Comparison of ENCODE assay signal across 8 mouse cellular contexts in the genomic region with DNA sequence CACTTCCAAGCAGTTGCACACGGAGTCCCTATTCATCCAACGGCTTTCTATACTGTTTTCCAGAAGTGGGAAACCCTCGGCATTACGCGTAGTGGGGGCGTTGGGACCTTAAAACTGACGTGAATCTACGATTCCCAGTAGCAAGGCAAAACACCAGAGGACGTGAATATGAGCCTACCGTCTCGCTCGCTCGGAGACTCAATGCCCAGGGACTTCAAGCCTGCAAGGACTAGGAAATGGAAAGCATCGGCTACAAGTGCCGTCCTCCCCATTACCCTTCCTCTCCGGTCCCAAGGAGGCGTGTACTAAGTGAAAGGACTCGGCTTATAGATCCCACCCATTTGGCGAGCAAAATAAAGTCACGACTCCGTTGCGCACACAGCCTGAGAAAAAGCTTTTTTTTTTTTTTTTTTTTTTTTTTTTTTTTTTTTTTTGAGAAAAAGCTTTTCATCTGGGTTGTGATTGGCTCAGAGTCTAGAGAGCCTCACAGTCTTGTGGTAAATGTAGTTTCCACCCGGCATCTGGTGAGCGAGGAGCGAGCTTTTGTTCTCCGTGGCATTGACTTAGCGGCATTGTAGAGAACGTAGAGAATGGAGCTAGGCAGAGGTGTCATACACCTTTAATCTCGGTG. TPM values are rescaled to one million over a fixed set of nuclear protein-coding genes. Genes with fewer than 3 reads are reported as not detected.
DNase-seq lines count a peak whose midpoint lies in the region; ATAC-seq lines count a peak whose summit lies in the region.

No protein-coding gene starts in this region.

- H3K4me2 ChIP-seq in forebrain, embryonic 16.5 days (ENCODE audit: low read length): peak overlapping the region; percentile 61

- no peaks in the 10 kb centered on the region for H3K9me3 ChIP-seq in forebrain, embryonic 16.5 days (ENCODE audit: control insufficient read depth, low read length)
- no peaks in the 10 kb centered on the region for H3K9me3 ChIP-seq in hindbrain, embryonic 10.5 days

- H3K4me3 ChIP-seq in forebrain, embryonic 16.5 days (replicated peaks; ENCODE audit: low read length): peak overlapping the region; percentile 57
- peak overlapping the region; percentile 58 for H3K4me3 ChIP-seq in hindbrain, embryonic 10.5 days

- ATAC-seq in forebrain, embryonic 16.5 days: peak; percentile 85

- peaks cover 15% of the 10 kb centered on the region for H3K4me1 ChIP-seq in forebrain, embryonic 16.5 days (replicated peaks; ENCODE audit: control insufficient read depth, insufficient read depth, low read length)
- H3K4me1 ChIP-seq in hindbrain, embryonic 10.5 days (replicated peaks): peaks cover 22% of the 10 kb centered on the region

- H3K27me3 ChIP-seq in forebrain, embryonic 16.5 days (replicated peaks; ENCODE audit: control insufficient read depth, insufficient read depth, low read length): no peaks in the 10 kb centered on the region
- no peaks in the 10 kb centered on the region for H3K27me3 ChIP-seq in hindbrain, embryonic 10.5 days (ENCODE audit: insufficient read depth, poor library complexity, severe bottlenecking)

- H3K9ac ChIP-seq in forebrain, embryonic 16.5 days (replicated peaks; ENCODE audit: low read depth, low read length): peak overlapping the region; percentile 69

- H3K36me3 ChIP-seq in forebrain, embryonic 16.5 days (ENCODE audit: control insufficient read depth, insufficient read depth): no peaks in the 10 kb centered on the region
- no peaks in the 10 kb centered on the region for H3K36me3 ChIP-seq in hindbrain, embryonic 10.5 days

- 1% methylated on average over 29 of the region's 29 CpGs for WGBS in forebrain, embryonic 16.5 days
- 5% methylated on average over 29 of the region's 29 CpGs for WGBS in hindbrain, embryonic 10.5 days

- DNase-seq in MEL-GATA-1-ER (ENCODE audit: extremely low read depth, low read depth): peak; percentile 85
- peak; percentile 59 for DNase-seq in c-Kit-positive CD71-positive TER-119-positive erythroid progenitor cells, embryonic 14.5 days (ENCODE audit: low spot score)
- DNase-seq in hindbrain, embryonic 10.5 days (ENCODE audit: low spot score): peak; percentile 76
- DNase-seq in layer of hippocampus, postnatal 10 days (ENCODE audit: low spot score in 2 of 2): peak; percentile 46 to 52
- DNase-seq in lung, postnatal 14 days: peak; percentile 52
- peak; percentile 68 for DNase-seq in retina, embryonic 14.5 days (ENCODE audit: low spot score)
- DNase-seq in thymus, postnatal 36 days: peak; percentile 69 to 79

- peak overlapping the region; percentile 92 for H3K27ac ChIP-seq in forebrain, embryonic 16.5 days (ENCODE audit: low read length)
- H3K27ac ChIP-seq in hindbrain, embryonic 10.5 days: peak overlapping the region; percentile 89

RNA-seq across cellular contexts. Expression of a gene that starts 4.0 kb away (rescaled TPM):
- 16.8 and 17.4 TPM in 2 replicates for polyA plus RNA-seq in forebrain, embryonic 16.5 days (2015; fragmentation: Nextera tagmentation; extraction: Ambion mirVana)
- 11.8 and 12.7 TPM in 2 replicates for polyA plus RNA-seq in hindbrain, embryonic 10.5 days (2016; fragmentation: Nextera tagmentation; extraction: Ambion mirVana)
- total RNA-seq in layer of hippocampus, postnatal 10 days (2021): 10 to 100 TPM; 14.7 to 15.7 TPM

RNA-seq across cellular contexts. Expression of a gene that starts 16.0 kb away (rescaled TPM):
- polyA plus RNA-seq in forebrain, embryonic 16.5 days (2015; fragmentation: Nextera tagmentation; extraction: Ambion mirVana): 11.8 and 13.0 TPM in 2 replicates
- 16.6 and 17.0 TPM in 2 replicates for polyA plus RNA-seq in hindbrain, embryonic 10.5 days (2016; fragmentation: Nextera tagmentation; extraction: Ambion mirVana)
- total RNA-seq in layer of hippocampus, postnatal 10 days (2021): 1 to 10 TPM; 7.1 to 7.7 TPM

RNA-seq across cellular contexts. Expression of a gene that starts 34.4 kb away (rescaled TPM):
- polyA plus RNA-seq in forebrain, embryonic 16.5 days (2015; fragmentation: Nextera tagmentation; extraction: Ambion mirVana): 0.65 and 0.67 TPM in 2 replicates
- polyA plus RNA-seq in hindbrain, embryonic 10.5 days (2016; fragmentation: Nextera tagmentation; extraction: Ambion mirVana): 0.62 and 0.77 TPM in 2 replicates
- 1 to 10 TPM; 1.2 TPM for total RNA-seq in layer of hippocampus, postnatal 10 days (2021)

RNA-seq across cellular contexts. Expression of a gene that starts 36.4 kb away (rescaled TPM):
- polyA plus RNA-seq in forebrain, embryonic 16.5 days (2015; fragmentation: Nextera tagmentation; extraction: Ambion mirVana): 0.21 and 0.75 TPM in 2 replicates
- polyA plus RNA-seq in hindbrain, embryonic 10.5 days (2016; fragmentation: Nextera tagmentation; extraction: Ambion mirVana): 0.11 and 0.26 TPM in 2 replicates
- total RNA-seq in layer of hippocampus, postnatal 10 days (2021): not detected

RNA-seq across cellular contexts. Expression of a gene that starts 37.3 kb away (rescaled TPM):
- 230 and 237 TPM in 2 replicates for polyA plus RNA-seq in forebrain, embryonic 16.5 days (2015; fragmentation: Nextera tagmentation; extraction: Ambion mirVana)
- 373 and 399 TPM in 2 replicates for polyA plus RNA-seq in hindbrain, embryonic 10.5 days (2016; fragmentation: Nextera tagmentation; extraction: Ambion mirVana)
- 100 to 1,000 TPM; 279 to 301 TPM for total RNA-seq in layer of hippocampus, postnatal 10 days (2021)

Comparison
In these comparisons a context has a peak if more than half of its experiments do, and no peak if none do; other contexts are left out.
1. Peak in every context shown above with its lines: DNase-seq, ATAC-seq, H3K4me3 ChIP-seq and H3K27ac ChIP-seq.